Mouse (Mus musculus): ENCODE measurements around the gene Wfdc15b.
"Not testable (repeated sequence)": the region's sequence is repeated elsewhere in the genome, so short reads cannot be mapped to it uniquely, and the experiment has no call there.

DNA sequence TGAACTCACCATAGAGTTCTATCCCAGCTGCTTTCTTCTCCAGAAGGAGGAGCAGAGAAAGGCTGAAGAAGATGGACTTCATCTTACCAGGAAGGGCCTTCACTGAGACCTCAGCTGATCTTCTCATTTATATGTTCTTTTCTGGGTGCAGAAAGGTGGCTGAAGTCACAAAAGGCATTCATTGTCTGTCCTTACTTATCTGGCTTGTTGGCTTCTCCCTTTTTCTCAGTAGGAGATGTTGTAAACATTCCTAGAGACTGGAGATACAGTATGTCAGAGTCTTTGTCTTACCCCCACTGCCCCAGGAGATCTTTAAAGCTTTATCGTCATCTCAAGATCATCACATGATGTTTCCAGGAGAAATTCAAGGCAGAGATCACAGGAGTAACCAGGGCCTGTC, 35.1 kb upstream of the Wfdc15b start, which contains the start of gene Svs3b:
- TF ChIP-seq CTCF (IDR thresholded peaks at IDR 0.05; ENCODE audit: control insufficient read depth, insufficient read depth, low read length); POLR2A (IDR thresholded peaks at IDR 0.05; ENCODE audit: borderline replicate concordance, control insufficient read depth, low read depth, low read length): not testable (repeated sequence)

Data from bone marrow, adult 2 months (tissue).